Mouse (Mus musculus) megakaryocyte, embryonic 14.5 days (primary cell): Measurements from ENCODE around the gene Coq10a.

Experiments used
- FLI1 ChIP-seq: IDR thresholded peaks from 2 replicates; pipeline ENCODE4 v1.6.1; 2012; ENCODE audit warnings: low read length, inconsistent platforms, mixed read lengths
- GATA1 ChIP-seq: IDR thresholded peaks from 3 replicates; pipeline ENCODE4 v1.6.1; 2012; ENCODE audit warnings: mixed read lengths, low read length, inconsistent platforms, borderline replicate concordance

GRCm38 (mm10) chr10:128378462-128378861, 9.7 kb upstream of the Coq10a start:
- TF ChIP-seq GATA1, result no peak
- TF ChIP-seq FLI1, result no peak
